Mouse (Mus musculus) right cerebral cortex, adult 18-20 months (tissue): ENCODE measurements at regions not wholly inside any gene's neighbourhood (a gene's known extent, or its start where the extent isn't known, plus 50 kb on each side); places are given as distances from the start of the nearest gene placed in this dataset.

Experiments used
- DNase-seq: peaks from one replicate; pipeline ENCODE4 v3.0.0; 2022; ENCODE audit warnings: mixed read lengths

GRCm38 (mm10) chr3:155485487-155485886 lies 392.3 kb downstream of the Lrriq3 start:
- no peak for DNase-seq

GRCm38 (mm10) chr3:155487877-155488537 lies 394.8 kb downstream of the Lrriq3 start:
- no peak for DNase-seq

- DNase-seq = no peak
Observed at GRCm38 (mm10) chr3:155490670-155491069, 397.4 kb downstream of the Lrriq3 start.

- no peak for DNase-seq
Observed at GRCm38 (mm10) chr3:155510161-155510857, 417.1 kb downstream of the Lrriq3 start.

- no peak for DNase-seq
Observed at GRCm38 (mm10) chr3:155513885-155514284, 420.7 kb downstream of the Lrriq3 start.

GRCm38 (mm10) chr3:155529312-155529711 lies 436.1 kb downstream of the Lrriq3 start:
- DNase-seq = no peak

GRCm38 (mm10) chr3:155530811-155531210 lies 437.6 kb downstream of the Lrriq3 start:
- DNase-seq = no peak

- DNase-seq = no peak
Observed at GRCm38 (mm10) chr3:155532075-155532474, 438.8 kb downstream of the Lrriq3 start.

- no peak for DNase-seq
Observed at GRCm38 (mm10) chr3:155548204-155548603, 455.0 kb downstream of the Lrriq3 start.

- DNase-seq = no peak
Observed at GRCm38 (mm10) chr3:155577111-155577510, 483.9 kb downstream of the Lrriq3 start.

- DNase-seq = no peak
Observed at GRCm38 (mm10) chr3:155604001-155604400, 510.8 kb downstream of the Lrriq3 start.
